Comparison of ENCODE assay signal across 20 mouse cellular contexts in genomic region chr1:134643702-134644101, GRCm38 (mm10).
"Had no signal": no experiment of that assay in that cellular context is flagged by ENCODE, and none has a peak within 500 bp of the region (broad histone marks: within the 10 kb centered on the region; RNA-seq: fewer than 3 reads in every experiment).

No protein-coding gene starts in this region.

- DNase-seq: kidney, adult 11 months; kidney, adult 8-10 months; kidney, postnatal 10 days; kidney, postnatal 36 days; layer of hippocampus, postnatal 36 days; left cerebral cortex, postnatal 4 days; midbrain, embryonic 14.5 days; right cerebral cortex, adult 18-20 months; right cerebral cortex, postnatal 14 days; right cerebral cortex, postnatal 4 days; thymus, postnatal 25 days had no signal

- H3K9me3 ChIP-seq: intestine, embryonic 15.5 days; kidney, embryonic 15.5 days; limb, embryonic 12.5 days; limb, embryonic 15.5 days; liver, embryonic 15.5 days had no signal

- H3K27ac ChIP-seq: intestine, embryonic 15.5 days; kidney, embryonic 15.5 days; left cerebral cortex, adult 2 months; limb, embryonic 12.5 days; limb, embryonic 15.5 days; liver, embryonic 15.5 days; stomach, postnatal 0 days had no signal

- H3K36me3 ChIP-seq: intestine, embryonic 15.5 days; kidney, embryonic 15.5 days; limb, embryonic 12.5 days; limb, embryonic 15.5 days; liver, embryonic 15.5 days had no signal

- ATAC-seq: intestine, embryonic 15.5 days had no signal

- H3K4me2 ChIP-seq: intestine, embryonic 15.5 days; kidney, embryonic 15.5 days; limb, embryonic 12.5 days; limb, embryonic 15.5 days; liver, embryonic 11.5 days; liver, embryonic 15.5 days; midbrain, embryonic 11.5 days had no signal

- H3K4me3 ChIP-seq: intestine, embryonic 15.5 days; kidney, embryonic 15.5 days; left cerebral cortex, adult 2 months; limb, embryonic 12.5 days; limb, embryonic 15.5 days; liver, embryonic 15.5 days had no signal

- H3K9ac ChIP-seq: intestine, embryonic 15.5 days; kidney, embryonic 15.5 days; limb, embryonic 12.5 days; limb, embryonic 15.5 days; liver, embryonic 15.5 days had no signal
